Mouse (Mus musculus) spleen, postnatal 14 days (tissue): ENCODE measurements around the gene Coro1a.

Experiments used
- DNase-seq, 2 experiments: peaks; one replicate each; pipeline ENCODE4 v3.0.0; 2021 to 2022; ENCODE audit warnings: low spot score in 2 of 2

Gene Coro1a

DNA sequence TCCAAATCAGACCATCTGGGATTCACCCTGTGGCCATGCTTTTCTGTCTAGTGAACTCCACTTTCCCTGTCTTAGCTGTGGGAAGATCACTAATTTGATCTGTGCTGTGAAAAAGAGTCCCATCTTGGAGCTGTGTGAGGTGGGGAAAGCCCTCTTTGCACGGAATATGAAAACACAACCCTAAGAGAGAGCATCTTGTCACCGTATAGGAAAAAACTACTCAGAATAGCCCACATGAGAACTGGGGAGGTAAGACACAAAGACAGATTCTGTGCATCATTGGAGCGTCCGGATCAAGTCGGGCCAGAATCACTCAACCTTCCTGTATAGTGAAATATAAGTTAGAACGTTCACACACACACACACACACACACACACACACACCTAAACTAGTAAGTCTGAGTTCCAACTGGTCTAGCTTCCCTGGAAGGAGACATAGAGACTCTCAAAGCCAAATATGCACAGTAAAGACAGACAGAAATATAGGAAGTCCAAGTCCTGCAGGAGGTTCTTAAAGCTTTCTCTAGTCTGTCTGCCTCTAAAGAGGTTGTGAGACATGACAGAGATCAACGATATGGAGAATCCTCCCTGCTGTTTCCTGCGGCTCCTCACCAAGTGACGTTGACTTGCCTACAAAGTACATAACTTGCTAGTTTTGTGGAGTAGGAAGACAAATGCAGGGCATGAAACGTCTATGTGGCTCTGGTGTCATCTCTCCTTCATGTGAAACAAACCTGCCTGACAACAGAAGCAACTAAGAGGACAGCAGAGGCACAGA is 777 bp upstream of the Coro1a start:
- no peak for DNase-seq

DNA sequence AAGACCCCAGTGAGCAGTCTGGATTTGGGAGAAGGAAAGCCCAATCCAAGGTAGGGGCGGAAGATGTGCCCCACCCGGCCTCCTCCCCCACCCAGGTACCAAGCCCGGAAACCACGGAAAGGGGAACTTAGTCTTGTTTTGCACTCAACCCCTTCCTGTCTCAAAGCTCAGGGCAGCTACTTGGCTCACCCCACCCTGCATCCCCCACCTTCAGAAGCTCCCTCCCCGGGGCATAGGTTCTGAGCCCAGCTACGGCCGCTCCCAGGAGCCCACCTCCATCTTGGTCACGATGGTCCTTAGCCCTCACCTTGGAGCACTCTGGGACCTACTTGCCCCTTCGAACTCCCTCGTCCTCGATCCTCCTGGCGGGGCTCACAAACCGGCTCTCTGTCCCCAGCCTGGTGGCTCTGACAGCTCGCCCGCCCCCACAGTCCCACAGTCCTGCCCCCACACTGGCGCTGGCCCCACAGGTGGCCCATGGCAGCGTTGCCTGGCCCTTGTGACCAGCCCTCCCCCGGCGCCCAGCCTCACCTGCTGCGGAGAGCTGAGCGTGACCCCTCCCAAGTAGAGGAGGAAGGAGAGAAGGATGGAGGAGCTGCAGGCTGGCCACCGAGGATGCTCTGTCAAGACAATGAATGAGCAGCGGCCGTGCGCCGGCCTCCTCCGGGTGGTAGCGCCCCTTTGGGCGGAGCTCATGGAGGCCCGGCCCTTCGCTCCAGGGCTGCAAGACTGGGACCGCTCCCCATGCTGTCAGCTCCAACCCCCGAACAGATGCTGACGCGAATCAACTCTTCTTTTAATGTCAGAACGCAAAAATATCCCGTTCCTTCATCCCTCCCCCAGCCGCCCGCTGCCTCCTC is 3.2 kb downstream of the Coro1a start:
- DNase-seq, result peak; percentile 73 to 80

DNA sequence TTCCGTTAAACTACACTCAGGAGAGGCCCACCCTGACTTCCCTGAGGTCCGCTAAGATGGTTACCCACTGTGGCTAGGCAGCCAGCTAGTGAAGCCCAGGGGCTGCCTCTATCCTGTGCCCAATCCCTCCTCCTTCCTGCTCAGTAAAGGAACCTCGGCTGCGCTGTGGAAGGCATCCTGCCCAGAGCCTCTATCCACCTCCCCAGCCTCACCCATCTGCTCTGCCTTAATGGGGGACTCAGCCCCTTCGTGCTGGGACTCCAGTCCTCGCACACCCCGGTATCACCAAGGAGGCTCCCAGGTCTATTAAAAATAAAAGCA is 3.9 kb downstream of the Coro1a start:
- DNase-seq, result peak in 1 of 2 experiments; percentile 18

DNA sequence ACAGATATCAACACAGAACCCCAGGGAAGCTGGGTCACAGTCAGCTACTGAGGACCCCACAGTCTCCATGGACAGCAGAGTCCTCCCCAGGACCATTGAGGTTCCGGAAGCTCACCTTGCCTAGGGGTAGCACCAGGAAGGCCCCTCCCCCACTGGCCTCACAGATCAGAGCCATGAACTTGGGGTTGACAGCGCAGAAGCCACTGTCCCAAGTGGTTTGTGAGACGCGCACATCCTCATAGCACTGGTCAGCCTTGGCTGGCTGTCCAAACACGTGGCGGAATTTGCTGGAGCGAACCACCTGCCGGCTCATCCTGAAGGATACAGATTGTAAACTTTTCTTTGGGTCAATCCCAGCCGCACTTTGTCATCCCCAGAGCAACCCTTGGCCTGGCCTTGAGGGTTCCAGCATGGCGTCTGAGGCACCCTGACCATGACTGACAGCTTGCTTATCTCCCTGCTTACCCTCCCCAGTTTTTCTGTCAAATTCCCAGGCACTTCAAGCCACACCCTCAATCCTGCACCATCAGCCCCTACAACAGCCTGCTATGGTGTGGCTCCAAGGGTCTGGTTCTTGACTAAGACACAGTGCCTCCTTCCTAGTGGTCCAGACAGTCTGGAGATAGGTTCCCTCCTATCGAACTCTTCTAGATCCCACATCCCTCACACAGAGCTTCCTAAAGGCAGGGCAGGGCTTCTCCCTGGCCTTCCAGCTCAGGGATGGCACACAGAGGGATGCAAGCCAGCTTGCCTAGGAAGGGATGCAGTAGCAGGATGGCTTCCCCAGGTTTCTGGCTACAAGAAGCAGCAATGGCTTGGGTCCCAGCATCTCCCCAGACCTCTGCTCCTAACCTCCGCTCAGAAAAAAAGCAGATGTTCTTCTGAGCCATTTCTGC is 4.5 kb downstream of the Coro1a start:
- peak; percentile 43 to 54 for DNase-seq

DNA sequence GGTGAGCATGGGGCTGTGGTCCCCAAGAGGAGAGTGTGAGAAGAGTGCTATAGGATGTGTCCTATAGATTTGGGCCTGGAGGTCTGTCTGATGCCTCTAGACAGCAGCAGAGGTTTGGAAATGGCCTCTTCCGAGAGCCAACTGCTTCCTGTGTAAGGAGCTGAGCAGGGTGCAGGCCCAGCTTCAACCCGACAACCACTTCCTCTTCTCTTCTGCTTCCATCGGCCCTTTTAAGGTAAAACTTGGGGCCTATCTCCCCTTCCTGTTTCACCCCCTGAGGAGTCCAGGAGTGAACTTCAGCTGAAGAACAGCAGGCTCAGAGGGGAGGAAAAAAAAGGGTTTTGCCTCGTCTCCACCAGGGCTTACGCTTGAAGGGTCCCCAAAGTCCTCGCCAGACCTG is 5.2 kb downstream of the Coro1a start:
- peak in 1 of 2 experiments; percentile 44 for DNase-seq

DNA sequence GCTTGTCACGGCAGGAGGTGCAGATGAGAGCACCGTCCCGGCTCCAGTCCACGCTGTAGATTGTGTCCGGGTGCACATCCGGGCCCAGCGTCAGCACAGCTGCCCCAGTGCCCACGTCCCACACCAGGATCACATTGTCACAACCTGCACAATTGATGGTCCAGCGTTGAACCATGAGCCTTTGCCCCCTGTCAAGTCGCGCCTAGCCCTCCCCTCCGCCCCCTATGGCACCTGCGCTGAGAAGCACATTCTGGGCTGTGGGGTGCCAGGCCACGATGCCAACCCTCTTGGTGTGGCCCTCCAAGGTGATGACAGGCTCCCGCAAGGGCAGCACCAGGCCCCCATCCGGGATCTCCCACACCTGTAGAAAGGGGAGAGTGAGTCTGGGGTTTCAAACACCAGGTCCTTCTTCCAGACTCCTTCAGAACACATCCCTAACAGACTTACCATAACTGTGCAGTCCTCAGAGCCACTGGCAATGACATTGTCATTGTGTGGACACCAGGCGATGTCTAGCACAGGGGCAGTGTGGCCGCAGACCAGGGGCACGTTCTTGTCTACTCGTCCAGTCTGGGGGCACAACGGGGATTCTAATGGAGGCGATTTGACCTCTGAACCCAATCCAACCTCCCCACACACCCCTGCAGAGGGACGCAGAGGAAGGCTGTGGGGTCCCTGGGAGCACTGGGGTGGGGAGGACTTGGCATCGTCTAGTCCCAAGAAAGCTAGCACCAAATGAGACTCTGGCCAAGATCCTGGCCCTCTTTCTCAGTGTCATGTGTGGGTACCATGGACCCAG is 5.8 kb downstream of the Coro1a start:
- no peak for DNase-seq

DNA sequence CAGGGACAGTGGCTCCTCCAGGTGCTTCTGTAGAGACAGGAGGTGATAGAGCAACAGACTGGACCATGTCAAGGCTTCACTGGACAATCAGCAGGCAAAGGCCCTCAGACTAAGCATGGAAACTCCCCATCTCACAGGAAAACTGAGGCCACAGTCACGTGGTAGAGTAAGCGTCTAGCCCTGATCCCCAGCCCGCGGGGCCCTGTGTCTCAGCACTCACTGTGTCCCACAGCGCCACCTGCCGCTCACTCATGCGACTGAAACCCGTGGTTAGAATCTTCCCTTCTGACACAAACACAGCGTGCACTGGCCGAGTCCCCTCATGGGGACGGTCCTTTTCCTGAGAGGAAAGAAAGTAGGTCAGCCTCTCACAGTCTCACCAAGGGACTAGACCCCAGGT is 6.5 kb downstream of the Coro1a start:
- DNase-seq, result peak; percentile 87 to 92

DNA sequence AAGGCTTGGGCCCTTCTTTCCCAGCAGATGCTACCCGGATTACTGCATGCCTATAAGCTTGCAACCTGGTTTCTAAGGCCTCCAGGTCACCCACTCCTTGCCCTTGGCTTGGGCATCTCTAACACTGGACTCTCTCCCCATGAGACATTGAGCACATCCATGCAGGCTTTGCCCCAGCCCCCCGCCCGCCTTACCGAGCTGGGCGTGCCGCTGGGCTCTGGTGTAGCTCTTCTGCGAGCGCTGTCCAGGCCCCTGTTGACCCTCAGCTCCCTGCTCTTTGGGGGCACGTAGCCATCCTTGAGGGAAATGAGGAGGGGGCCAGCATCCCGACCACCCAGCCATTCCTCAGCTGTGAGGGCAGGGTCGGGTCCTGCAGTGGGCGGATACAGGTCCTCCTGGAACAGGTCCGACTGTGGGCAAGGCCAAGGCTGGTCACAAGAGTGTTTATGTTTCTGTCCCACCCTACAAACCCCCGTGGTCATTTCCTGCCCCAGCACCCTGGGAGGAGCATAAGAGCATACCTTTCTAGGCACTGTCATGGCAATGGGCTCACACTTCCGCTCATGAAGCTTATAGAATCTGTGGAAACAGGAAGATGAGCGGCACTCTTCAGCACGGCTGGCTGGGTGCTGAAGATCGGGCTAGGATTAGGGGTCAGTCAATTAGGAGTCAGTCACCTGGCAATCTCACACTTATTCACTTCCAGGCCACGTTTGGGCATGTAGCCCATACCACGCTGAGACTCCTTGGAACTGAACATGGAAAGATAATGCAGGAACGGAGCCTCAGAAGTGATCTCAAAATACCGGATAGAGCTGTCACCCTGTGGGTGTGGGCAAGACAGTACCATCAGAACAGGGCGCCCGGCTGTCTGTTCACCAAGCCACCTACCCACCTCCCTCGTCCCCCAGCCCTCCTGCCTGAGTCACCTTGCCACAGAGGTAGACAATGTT is 7.2 kb downstream of the Coro1a start:
- no peak for DNase-seq

DNA sequence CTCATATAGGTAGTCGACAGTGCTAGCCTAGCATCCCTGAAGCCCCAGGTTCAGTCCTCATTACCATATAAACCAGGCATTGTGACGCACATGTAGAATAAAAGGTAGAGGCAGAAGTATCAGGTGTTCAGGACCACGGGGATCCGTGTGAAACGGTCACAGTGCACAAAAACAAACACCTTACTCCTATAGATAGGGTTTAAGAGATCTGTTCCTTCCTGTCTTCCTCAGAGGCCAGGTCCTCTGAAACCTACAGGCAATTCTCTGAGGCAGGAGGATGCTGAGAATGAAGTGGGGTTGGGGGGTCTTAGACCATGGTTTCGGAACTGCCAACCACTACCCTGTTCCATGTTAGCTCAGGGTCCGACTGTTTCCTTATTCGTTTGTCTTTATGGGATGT is 9.7 kb downstream of the Coro1a start:
- DNase-seq, result no peak

DNA sequence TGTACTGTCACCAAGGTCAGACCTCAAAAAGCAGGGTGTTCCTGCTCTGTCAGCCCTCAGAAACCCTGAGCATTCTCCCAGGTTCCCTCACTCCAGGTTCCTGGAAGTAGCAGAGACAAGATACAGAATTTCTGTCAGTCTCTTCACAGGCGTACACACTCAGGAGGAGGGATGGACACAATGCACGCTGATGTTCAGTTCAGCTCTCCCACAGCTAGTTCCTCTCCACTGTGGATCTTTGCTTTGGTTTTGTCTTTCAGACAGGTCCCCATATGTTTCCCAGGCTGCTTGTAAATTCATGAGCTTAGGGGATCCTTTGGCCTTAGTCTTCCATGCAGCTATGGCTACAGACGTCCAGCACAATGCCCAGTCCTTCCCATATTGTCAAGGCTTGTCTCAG is 10.7 kb downstream of the Coro1a start:
- DNase-seq, result no peak

DNA sequence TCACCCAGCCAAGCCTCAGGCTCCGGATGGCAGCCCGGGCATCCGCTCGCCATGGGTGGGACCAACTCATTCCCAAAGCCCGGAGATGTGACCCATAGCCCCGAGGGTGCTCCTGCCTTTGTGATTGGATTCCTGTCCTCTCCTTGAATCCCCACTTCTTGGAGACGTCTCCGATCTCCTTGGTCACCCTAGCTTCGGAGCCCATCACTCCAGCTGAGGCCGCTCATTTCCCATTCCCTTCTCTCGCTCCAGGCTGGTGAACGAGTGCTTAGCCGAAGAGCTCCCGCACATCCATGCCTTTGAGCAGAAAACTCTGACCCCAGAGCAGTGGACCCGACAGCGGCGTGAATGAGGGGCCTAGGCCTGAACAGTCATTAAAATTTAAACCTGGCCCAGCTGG is 11.3 kb downstream of the Coro1a start:
- DNase-seq, result no peak

DNA sequence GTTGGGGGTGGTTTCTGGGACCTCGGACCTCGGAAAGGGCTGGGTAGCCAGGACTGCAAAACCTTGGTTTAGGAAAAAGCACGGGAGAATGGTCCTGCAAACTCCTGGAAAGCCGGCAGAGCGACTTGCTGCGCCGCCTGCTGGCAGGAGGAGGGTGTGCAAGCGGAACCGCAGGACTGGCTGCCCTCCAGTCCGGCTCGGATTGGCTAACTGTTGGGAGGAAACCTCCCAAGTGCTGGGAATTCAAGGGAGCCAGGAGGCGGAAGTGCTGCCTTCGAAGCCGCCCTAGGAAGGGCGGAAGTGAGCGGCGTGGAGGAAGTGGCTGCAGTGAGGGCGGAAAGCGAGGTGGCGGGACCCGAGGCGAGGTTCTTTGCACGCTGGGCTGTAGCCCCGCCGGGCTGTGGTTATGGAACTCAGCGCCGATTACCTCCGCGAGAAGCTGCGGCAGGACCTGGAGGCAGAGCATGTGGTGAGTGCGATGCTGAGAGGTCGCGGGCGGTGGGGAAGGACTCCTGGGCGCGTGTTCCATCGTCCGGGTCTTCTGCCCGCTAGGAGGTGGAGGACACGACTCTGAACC is 11.9 kb downstream of the Coro1a start, which contains the start of gene Slx1b:
Gene Slx1b (minus strand): TSS at position 154 of the 577 bp plus-strand sequence.
- DNase-seq, result peak; percentile 79 to 83

DNA sequence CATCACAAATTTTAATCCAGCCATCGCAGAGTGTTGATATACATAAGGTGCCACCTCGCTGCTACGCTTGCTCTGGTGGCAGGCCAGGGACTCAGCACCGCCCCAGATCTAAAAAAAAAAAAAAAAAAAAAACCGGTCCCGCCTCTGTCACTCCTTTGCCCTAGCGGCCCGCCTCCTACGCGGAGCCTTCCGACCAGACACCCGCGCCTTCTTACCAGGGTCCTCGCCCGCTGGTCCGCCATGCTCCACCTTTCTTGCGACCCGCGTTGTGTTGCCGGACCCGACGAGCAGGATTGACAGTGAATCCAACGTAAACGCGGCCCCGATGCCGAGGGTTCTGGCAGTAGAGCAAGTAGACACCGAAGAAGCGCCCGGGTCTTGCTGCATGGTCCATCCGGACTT is 12.4 kb downstream of the Coro1a start, which contains the start of gene Bola2:
Gene Bola2 (plus strand): TSS at position 192 of the 402 bp plus-strand sequence.
- peak; percentile 54 to 66 for DNase-seq

DNA sequence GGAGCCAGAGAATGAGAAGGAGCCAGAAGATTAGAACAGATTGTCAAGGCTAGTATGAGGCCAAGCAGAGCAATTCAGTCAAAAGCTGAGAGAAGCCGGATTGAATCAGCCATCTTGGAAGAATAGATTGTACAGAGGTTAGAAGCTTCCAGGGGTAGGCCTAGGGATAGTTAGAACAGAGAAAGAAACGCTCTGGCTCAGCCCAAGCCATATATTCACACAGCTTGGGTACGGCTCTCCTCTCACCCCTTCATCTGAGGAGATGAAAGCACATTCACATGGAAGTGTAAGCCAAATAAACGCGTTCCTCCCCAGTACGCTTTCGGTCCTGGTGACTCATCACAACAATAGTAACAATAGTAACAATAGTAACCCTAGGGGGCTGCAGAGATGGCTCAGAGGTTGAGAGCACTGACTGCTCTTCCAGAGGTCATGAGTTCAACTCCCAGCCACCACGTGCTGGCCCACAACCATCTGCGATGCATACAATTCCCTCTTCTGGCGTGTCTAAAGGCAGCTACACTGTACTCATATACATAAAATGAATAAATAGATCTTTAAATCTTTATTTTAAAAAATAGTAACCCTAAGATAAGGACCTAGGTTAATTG is 13.0 kb downstream of the Coro1a start:
- no peak for DNase-seq

DNA sequence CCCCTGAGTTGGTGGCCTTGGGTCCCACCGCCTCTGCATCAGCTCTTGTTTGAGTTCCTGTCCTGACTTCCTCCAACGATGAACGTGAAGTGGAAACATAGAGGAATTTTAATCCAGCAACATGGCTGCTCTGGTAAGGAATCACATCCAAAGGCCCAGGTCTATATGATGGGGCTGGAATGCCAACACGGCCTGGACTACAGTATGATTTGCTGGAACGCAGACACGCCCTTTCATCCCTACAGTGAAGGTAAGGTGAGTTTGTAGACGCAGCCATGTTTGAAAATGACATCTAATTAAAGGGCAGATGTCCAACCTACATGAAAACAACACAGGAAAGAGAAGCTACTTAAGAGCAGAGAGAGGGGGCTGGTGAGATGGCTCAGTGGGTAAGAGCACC is 13.8 kb downstream of the Coro1a start:
- DNase-seq, result no peak

DNA sequence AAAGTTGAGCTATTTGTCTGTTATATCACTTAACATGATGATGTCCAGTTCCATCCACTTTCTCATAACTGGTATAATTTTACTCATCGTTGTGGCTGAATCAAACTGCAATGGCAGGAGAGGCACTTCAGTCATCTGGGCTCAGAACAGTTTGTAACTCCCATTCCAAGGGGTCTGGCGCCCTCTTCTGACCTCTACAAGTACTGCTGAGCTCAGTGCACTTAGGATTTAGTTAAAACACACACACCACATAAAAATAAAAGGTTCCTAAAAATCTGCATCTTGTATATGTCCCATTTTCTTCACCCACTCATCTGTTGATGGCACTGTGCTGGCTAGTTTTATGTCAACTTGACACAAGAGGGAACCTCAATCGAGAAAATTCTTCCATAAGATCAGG is 14.3 kb downstream of the Coro1a start:
- peak; percentile 71 to 84 for DNase-seq

DNA sequence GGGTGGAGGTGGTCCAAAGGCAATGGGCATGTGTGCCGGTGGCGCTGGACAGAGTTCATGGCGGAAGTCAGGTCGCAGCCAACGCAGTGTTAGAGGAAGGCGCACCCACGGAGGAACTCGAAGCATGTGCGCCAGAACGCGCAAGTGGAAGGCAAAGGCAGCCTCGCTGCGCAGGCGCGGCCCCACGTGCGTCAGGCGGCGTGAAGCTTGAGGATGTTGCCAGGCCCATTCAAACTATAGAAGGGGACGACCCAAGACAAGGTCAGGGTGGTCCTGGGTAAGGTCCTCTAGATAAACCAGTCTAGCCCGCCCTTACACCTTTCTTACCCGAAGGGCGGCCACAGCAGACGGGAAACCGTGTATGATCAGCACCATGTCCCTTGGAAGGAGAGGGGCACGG is 15.2 kb downstream of the Coro1a start:
- DNase-seq, result no peak

DNA sequence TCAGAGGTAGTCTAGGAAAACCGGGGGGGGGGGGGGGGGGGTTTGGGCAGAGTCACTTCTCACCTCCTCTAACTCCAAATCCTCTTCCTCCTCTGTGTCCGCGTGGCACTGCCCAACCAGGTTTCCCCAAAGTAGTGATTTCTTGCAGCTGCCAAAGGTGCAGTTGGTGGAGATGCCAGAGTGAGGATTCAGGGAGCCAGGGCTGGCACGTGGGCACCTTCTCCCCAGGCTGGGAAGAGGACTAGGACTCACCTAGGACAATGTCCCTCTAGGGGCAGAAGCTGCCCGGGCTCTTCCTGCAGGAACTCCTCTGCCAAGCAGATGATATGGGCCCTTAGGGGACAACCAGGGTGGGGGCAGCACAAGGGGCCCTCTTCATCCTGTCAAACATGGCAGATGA is 15.9 kb downstream of the Coro1a start:
- no peak for DNase-seq

DNA sequence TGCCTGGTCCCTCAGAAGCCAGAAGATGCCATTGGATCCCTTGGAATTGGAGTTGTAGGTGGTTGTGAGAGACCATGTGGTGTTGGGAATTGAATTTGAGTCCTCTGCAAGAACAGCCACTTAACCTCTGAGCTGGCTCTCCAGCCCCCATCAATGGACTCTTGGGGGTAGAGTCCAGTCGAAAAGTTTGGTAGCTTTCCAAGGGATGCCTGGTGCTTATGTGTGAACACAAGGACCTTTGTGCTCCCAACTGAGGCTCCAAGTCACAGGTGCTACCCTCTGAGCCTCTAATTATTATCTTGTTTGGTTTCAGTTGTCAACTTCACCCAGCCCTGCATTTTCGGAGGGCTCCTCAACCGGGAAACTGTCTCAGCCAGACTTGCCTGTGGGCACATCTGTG is 16.9 kb downstream of the Coro1a start:
- no peak for DNase-seq
